Mouse (Mus musculus): Measurements from ENCODE around the gene Arfgap1.

The Arfgap1 gene

DNA sequence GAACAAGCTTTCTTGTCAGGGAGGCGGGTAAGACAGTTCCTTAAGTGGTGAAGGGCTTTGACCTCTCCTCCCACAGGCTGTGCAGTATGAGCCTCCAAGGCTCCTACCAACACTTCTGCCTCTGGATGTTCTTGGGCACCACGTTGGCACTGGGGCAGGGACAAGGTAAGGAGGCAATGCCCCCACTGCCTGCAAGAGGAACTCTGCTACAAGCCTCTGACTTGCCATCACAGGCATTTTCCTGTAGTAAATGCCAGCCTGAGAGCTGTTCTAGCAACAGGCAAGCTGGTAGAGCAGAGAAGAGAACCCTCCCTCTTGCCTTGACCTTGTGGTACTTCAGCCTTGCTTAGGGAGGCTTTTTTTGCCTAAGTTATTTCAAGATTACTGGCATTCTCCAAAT, 19.4 kb downstream of the Arfgap1 start, which contains the start of gene Col20a1:
Gene Col20a1, plus strand, starts transcription at position 87 of the 400 bp plus-strand sequence.
- DNase-seq = no peak

DNA sequence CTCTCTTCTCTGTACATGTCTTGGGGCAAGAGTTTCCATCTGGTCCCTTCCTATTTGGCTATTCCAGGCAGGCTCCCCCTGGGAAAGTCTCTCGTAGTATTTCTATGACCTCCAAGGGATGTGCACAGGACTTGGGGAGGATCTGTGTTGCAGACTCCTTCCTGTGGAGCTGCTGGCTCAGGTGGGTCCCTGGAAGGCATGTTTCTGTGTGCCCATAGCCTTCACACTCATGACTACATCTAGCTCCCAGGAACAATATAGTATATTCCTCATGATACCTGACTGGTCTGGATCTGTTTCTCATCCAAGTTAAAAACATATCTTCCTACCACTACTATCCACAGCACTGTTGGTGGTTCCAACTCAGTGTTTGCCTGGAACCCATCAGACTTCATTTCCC, 20.0 kb downstream of the Arfgap1 start:
- DNase-seq = no peak

DNA sequence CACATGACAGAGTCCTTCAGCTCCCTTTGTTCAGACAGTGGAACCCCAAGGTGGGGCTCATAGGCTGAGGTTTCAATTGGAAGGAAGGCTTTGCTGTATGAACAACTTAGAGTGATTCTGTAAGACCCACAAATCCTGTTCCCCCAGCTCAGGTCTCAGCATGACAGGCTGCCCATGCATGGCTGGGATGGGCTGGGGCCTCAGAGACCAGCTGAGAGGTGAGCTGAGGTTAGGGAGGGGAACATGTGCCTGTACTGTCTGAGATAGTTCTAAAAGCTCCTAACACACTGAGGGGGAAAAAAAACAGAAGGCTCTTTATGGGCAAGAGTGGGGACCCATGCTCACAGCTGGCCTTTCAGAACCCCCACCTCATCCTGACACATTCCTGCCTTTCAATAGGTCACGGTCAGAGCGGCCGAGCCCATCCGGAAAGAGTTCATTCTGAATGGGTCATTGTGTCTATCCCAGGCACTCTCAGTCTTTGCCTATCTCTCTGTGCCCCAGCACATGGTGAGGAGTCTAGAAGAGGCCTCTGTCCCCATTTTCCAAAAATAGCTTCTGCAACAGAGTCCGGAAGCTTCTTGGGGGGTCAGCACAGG, 20.5 kb downstream of the Arfgap1 start:
- no peak for DNase-seq

DNA sequence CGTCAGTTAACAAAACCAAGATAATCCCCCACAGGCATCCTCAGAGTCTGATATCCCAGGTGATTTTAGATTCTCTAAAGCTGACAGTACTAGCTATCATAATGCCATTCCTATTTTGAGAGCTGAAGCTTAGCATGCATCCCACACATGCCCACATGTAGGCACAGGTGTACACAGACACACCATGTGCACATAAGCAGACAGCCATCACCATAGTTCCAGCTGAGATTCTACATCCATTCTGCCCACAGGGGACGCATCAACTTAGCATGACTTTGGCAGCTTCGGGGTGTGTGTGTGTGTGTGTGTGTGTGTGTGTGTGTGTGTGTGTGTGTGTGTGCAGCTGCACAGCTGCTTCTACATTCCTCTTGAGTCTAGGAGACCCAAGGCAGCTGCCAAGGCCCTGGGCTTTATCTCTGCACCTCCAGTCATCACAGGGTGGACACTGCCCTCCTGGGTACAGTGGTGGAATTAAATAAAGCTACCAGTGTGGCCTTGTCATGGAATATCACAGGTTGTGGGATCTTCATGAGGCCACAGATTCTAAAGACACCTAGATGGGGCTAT, 21.4 kb downstream of the Arfgap1 start:
- no peak for DNase-seq

DNA sequence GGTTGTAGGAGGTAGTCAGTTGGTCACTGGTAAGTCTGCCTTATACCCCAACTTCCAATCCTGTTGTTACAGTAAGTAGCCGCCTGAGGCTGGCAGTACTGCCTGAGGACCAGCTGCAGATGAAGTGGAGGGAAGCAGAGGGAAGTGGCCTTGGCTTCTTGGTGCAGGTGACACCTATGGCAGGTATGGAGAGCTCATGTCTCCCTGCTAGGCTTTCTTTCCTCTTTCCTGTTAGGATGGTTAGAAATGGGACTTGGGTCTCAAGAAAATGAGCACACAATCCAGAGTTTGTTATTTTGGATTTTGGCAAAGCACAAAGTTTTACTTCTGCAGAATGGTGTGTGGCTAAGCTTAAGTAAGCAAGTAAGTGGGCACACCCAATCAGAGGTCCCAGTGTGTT, 21.9 kb downstream of the Arfgap1 start:
- no peak for DNase-seq

DNA sequence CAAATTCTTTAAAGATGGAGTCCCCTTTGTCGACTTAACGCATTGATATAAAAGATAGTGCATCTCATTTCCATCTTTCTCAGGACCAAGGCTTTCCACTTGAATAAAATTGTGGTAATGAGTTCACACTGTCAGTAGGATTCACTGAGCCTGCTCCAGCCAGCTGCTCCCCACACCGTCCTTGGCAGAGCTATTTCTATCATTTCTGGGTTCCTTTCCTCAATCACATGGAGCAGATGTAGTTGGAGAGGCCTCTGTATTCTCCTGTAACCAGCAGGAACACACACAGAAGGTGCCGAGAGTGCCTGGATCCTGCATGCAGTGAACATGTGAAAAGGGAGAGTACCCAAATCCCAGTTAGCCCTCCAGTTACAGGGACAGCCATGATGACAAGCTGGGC, 23.3 kb downstream of the Arfgap1 start:
- no peak for DNase-seq

DNA sequence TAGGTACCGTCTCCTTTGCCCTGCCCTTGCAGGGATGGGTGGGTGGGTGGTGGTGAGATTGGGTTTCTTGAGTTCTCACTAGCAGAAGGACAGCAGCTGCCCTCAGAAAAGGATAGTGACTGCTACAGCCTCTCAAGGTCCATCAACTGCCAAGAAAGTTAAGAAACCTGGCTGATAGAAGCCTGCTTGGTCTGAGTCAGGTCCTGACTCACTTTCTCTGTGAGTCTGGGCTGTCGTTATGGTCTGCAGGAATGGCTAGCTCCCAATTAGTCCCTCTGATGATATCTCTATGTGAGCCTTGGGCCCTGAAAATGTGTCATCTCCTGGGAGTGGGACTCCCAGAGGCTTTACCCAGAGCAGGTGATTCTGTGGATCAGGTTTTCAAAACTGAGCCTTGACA, 27.3 kb downstream of the Arfgap1 start:
- DNase-seq = no peak

DNA sequence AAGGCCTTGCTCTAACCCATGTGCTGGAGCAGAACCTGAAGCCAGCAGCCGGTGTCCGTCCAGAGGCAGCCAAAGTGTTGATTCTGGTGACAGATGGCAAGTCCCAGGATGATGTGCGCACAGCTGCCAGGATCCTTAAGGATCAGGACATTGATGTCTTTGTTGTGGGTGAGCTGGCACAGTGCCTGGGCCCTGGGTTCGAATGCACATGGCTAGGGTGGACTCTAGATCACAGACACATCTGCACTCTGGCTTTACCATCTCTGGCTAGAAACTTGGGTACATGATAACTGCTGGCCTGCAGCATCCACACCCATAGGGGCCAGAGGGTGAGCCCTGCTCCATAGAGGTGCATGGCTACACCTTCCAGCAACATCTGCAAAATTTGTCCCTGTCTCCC, 28.4 kb downstream of the Arfgap1 start:
- peak in 1 of 2 experiments; percentile 46 for DNase-seq

DNA sequence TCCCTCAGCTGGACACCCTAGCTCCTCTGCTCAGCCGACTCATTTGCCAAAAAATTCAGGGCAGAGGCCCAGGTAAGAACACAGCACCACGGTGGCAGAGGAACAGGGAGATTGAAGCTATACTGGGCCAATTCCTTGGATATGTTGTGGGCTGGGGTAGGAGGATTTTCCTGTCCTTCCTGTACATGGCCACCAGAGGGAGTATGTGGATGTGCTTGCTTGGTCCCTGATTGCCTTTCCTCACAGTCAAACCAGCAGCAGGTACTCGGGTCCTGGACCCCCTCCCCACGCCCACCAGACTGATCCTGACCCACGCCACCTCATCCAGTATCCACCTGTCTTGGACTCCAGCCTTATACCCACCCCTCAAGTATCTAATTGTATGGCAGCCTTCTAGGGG, 29.4 kb downstream of the Arfgap1 start:
- DNase-seq = peak; percentile 73 to 75

DNA sequence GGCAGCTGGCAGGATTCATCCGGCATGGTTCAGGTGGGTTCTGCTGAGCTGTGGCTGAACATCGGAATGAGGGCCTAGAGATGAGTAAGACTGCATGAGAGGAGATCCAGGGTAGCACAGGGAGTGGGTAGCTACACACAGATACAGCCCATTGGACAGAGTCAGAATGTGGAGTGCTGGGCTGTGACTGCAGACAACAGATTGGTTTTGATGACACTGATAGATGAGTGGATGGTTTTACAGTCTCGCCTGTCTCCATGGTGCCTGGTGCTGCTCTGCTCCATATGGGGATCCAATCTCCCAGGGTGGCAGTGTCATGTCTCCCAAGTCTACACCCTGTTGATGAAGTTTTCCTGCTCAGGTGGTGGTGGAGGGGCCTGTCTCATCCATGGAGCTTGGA, 29.9 kb downstream of the Arfgap1 start:
- DNase-seq = no peak

DNA sequence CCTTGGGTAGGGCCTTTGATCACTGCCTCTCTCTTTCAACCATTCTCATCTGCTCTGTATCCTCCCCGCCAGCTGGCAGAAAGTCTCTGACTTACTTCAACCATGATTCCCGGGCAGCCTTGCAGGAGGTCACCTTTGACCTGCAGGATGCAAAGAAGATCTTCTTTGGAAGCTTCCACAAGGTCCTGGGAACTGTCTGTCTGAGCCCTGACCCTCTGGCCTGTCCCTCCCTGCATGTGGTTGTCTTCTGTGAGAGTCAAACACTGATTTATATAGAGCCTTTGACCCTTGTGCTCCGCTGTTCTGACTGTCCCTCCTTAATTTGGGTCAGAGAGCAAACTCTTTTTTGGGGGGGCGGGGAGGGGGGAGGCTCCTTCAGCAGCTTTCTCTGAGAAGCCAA, 40.0 kb downstream of the Arfgap1 start:
- DNase-seq = no peak

DNA sequence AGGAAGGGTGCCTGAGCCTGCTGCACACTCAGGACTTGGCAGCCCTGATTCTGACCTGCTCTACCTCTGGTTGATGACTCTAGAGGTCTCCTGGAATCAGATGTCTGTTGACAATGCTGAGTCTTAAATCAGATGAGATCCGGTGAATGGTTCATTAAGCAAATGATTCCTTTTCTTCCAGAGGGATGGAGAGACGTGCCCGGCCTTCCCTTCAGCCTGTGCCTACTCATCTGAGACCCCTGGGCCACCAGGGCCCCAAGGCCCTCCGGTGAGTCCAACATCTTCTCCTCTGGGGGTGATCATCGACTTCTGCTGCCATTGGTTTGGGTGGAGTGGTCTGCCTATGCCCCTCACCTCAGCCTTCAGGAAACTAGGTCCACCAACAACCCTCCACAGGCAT, 41.3 kb downstream of the Arfgap1 start:
- no peak for DNase-seq

DNA sequence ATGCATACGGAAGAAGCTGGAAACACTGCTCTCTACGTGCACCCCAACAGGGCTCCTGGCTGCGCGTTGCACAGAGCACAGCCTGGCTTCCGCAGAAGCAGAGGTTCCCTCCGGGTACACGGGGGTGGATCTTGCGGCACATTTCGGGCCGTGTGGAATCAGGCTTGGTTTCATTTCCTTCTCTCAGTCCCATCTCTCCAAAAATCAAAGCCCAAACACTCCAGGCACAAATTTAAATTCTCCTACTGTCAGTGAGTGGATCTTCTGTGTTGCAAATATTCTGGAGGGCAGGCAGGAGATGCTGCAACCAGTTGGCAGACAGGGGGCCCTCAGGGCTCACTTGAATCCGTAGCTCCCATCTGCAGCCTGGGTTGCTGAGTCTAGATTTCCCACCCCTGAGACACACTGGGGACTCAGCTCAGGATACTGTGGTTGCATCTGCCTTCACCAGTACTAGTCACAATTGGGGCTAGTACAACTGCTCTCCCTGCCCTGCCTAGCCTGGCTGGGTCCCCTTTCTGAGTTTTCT, 64.4 kb downstream of the Arfgap1 start:
- DNase-seq = no peak

Data from cerebellum, postnatal 14 days (tissue).